Mouse (Mus musculus) mouse embryonic stem cell (cell line): ENCODE data around the gene Lypd5.
"Not testable (repeated sequence)": the region's sequence is repeated elsewhere in the genome, so short reads cannot be mapped to it uniquely, and the experiment has no call there.

Source experiments
- in situ Hi-C, 2 experiments: fragments of 300-500 bp; cut with MboI; formaldehyde crosslinking; loops; 1 replicate in 1 of 2; 3 replicates in 1 of 2; pipeline ENCODE4 v1.14.3; 2019 to 2020; ENCODE audit warnings: low sequenced_read_pairs in 2 of 2, low pct_unique_long_range_greater_than_20kb in 1 of 2, mixed read lengths in 1 of 2; ENCODE audit not compliant: unreplicated experiment in 1 of 2

Gene Lypd5

GRCm38 (mm10) chr7:24399256-24400081 lies 50.5 kb downstream of the Lypd5 start, which contains the start of gene Smg9:
TSS of gene Smg9 (plus strand) at chr7:24399619.
- in situ Hi-C loops, result no loop called here

GRCm38 (mm10) chr7:24400082-24400452 lies 51.1 kb downstream of the Lypd5 start:
- in situ Hi-C loops, result no loop called here

DNA sequence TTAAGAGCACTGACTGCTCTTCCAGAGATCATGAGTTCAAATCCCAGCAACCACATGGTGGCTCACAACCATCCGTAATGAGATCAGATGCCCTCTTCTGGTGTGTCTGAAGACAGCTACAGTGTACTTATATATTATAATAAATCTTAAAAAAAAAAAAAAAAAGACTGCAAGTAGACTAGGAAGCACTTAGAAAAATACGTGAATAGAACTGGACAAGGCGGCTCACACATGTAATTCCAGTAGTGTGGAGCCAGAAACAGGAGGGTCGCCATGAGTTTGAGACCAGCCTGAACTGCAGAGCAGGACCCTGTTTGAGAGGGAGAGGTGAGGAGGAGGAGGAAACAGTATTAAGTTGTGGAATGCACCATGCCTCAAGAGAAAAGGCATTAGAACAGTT lies 51.5 kb downstream of the Lypd5 start:
- in situ Hi-C loops, result not testable (repeated sequence)

DNA sequence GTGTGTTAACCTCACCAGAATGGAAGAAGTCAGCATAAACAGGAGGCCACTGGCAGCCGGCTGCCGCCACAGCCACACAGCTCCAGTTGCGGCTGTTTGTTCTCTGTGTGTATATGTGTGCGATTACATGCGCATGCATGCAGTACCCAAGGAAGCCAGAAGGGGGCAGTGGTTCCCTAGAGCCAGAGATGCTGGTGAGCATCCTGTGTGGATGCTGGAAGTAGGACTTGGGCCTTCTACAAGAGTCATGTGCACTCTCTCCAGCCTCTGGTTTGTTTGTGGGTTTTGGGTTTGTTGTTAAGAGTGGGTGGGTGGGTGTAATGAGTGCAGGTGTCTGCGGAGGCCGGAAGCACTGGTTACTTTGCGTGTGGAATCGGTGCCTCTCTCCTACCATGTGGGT lies 53.9 kb downstream of the Lypd5 start:
- in situ Hi-C loops, result no loop called here
